ENCODE assay signal across 9 mouse cellular contexts in the genomic region with DNA sequence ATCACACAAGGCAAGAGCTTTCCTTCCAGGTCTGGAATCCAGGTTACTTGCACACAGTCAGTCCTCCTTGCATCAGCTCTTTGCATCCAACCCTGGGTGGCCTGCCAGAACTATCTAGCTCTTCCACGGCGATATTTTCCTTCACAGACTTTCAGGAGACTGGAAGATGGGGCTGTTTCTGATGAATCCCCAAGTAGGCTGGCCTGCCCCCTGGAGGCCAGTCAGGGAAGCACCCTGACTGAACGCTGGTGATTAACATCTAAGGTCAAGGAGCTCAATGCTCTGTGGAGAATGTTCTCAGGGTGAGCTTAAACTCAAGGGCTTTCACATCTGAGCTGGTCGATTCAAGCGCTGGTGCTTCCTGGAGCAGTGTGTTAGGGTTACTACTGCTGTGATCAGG. TPM values are rescaled to one million over a fixed set of nuclear protein-coding genes. Genes with fewer than 3 reads are reported as not detected.
DNase-seq lines count a peak whose midpoint lies in the region; ATAC-seq lines count a peak whose summit lies in the region.
"Had no signal": no experiment of that assay in that cellular context is flagged by ENCODE, and none has a peak within 500 bp of the region (broad histone marks: within the 10 kb centered on the region; RNA-seq: fewer than 3 reads in every experiment).

No protein-coding gene starts in this region.

- peak; percentile 45 for ATAC-seq in granulocyte monocyte progenitor cell, adult 5-6 weeks (replicated peaks; ENCODE audit: poor library complexity, severe bottlenecking)
- no peak for ATAC-seq in activated CD4-positive, CD25-positive, alpha-beta regulatory T cell, adult 4 months

- peak; percentile 59 to 73 for DNase-seq in CD8-positive naive resting alpha-beta T cell, adult 2 months (ENCODE audit: low read depth in 2 of 2, low spot score in 2 of 2)
- DNase-seq in adrenal gland, adult (ENCODE audit: inconsistent age in 2 of 2, low spot score in 1 of 2): peak; percentile 82 to 93
- peak; percentile 88 for DNase-seq in embryo, embryonic 10 days (ENCODE audit: low spot score)
- peak; percentile 69 to 88 for DNase-seq in kidney, postnatal 36 days
- DNase-seq in lung, postnatal 14 days: peak; percentile 80
- peak; percentile 57 for DNase-seq in skeletal muscle tissue, adult 2 months (ENCODE audit: low read depth, low spot score)

RNA-seq across cellular contexts. Expression of gene Arfgap1, which starts 3.1 kb away (rescaled TPM):
- 27.5 and 31.3 TPM in 2 replicates for total RNA-seq in granulocyte monocyte progenitor cell, adult 5-6 weeks (2014; fragmentation: Nextera tagmentation)
- total RNA-seq in granulocyte monocyte progenitor cell, adult 5-6 weeks (2017): 28.1 and 30.1 TPM in 2 replicates
- polyA plus RNA-seq in activated CD4-positive, CD25-positive, alpha-beta regulatory T cell, adult 4 months (2017; shearing (Covaris generic)): 10 to 100 TPM; 40.5 to 50.4 TPM

RNA-seq across cellular contexts. Expression of gene Nkain4, which starts 9.5 kb away (rescaled TPM):
- total RNA-seq in granulocyte monocyte progenitor cell, adult 5-6 weeks (2014; fragmentation: Nextera tagmentation): not detected in 2 replicates
- total RNA-seq in granulocyte monocyte progenitor cell, adult 5-6 weeks (2017): not detected in 2 replicates
- polyA plus RNA-seq in activated CD4-positive, CD25-positive, alpha-beta regulatory T cell, adult 4 months (2017; shearing (Covaris generic)): not detected

RNA-seq across cellular contexts. Expression of gene Col20a1, which starts 22.4 kb away (rescaled TPM):
- 1.6 TPM in 1 of 2 replicates, not detected in the other for total RNA-seq in granulocyte monocyte progenitor cell, adult 5-6 weeks (2014; fragmentation: Nextera tagmentation)
- total RNA-seq in granulocyte monocyte progenitor cell, adult 5-6 weeks (2017): 0.04 TPM in 1 of 2 replicates, not detected in the other
- polyA plus RNA-seq in activated CD4-positive, CD25-positive, alpha-beta regulatory T cell, adult 4 months (2017; shearing (Covaris generic)): under 1 TPM; 0.20 to 0.31 TPM

RNA-seq across cellular contexts. Expression of gene Birc7, which starts 35.1 kb away (rescaled TPM):
- not detected in 2 replicates for total RNA-seq in granulocyte monocyte progenitor cell, adult 5-6 weeks (2014; fragmentation: Nextera tagmentation)
- total RNA-seq in granulocyte monocyte progenitor cell, adult 5-6 weeks (2017): not detected in 2 replicates
- polyA plus RNA-seq in activated CD4-positive, CD25-positive, alpha-beta regulatory T cell, adult 4 months (2017; shearing (Covaris generic)): not detected
- polyA plus RNA-seq: liver, embryonic 15.5 days had no signal

RNA-seq across cellular contexts. Expression of gene Ythdf1, which starts 43.2 kb away (rescaled TPM):
- total RNA-seq in granulocyte monocyte progenitor cell, adult 5-6 weeks (2014; fragmentation: Nextera tagmentation): 46.7 and 63.6 TPM in 2 replicates
- 34.0 and 35.8 TPM in 2 replicates for total RNA-seq in granulocyte monocyte progenitor cell, adult 5-6 weeks (2017)
- polyA plus RNA-seq in activated CD4-positive, CD25-positive, alpha-beta regulatory T cell, adult 4 months (2017; shearing (Covaris generic)): 10 to 100 TPM in 1 of 2 experiments, 1 to 10 TPM in 1; 9.5 to 12.2 TPM
